Mouse (Mus musculus) myocyte (in vitro differentiated cells): Measurements from ENCODE around the gene Atg16l1.

Experiments
- CEBPB ChIP-seq: IDR thresholded peaks from 2 replicates; pipeline ENCODE4 v1.6.1; 2011; ENCODE audit warnings: mild to moderate bottlenecking, moderate library complexity; ENCODE audit not compliant: poor library complexity, insufficient read depth, severe bottlenecking
- E2F4 ChIP-seq: IDR thresholded peaks from one replicate; pipeline ENCODE4 v1.6.1; 2011; ENCODE audit warnings: mild to moderate bottlenecking, control low read depth, moderate library complexity; ENCODE audit not compliant: insufficient read depth
- MAX ChIP-seq: IDR thresholded peaks from one replicate; pipeline ENCODE4 v1.6.1; 2011; ENCODE audit warnings: low read depth, mild to moderate bottlenecking, control low read depth
- MYOD1 ChIP-seq, 3 experiments: IDR thresholded peaks; one replicate each; pipeline ENCODE4 v1.6.1; 2011; ENCODE audit warnings: control low read depth in 2 of 3, low read depth in 2 of 3, mild to moderate bottlenecking in 2 of 3, moderate library complexity in 1 of 3; ENCODE audit not compliant: insufficient read length in 2 of 3, control insufficient read depth in 1 of 3
- MYOG ChIP-seq, 3 experiments: IDR thresholded peaks; one replicate each; pipeline ENCODE4 v1.6.1; 2011; ENCODE audit warnings: control low read depth in 2 of 3, low read depth in 2 of 3, mild to moderate bottlenecking in 2 of 3; ENCODE audit not compliant: insufficient read length in 2 of 3, control insufficient read depth in 1 of 3, insufficient read depth in 1 of 3
- POLR2A ChIP-seq: IDR thresholded peaks from one replicate; pipeline ENCODE4 v1.6.1; 2011; ENCODE audit warnings: low read depth, mild to moderate bottlenecking, control low read depth, moderate library complexity; ENCODE audit not compliant: insufficient read length
- POLR2AphosphoS2 ChIP-seq: IDR thresholded peaks from one replicate; pipeline ENCODE4 v1.6.1; 2011; ENCODE audit warnings: low read depth, control low read depth; ENCODE audit not compliant: insufficient read length
- SRF ChIP-seq: IDR thresholded peaks from one replicate; pipeline ENCODE4 v1.6.1; 2011; ENCODE audit warnings: low read depth; ENCODE audit not compliant: control insufficient read depth, insufficient read length
- TCF12 ChIP-seq: IDR thresholded peaks from one replicate; pipeline ENCODE4 v1.6.1; 2011; ENCODE audit warnings: mild to moderate bottlenecking, control low read depth; ENCODE audit not compliant: poor library complexity, insufficient read depth, severe bottlenecking
- TCF3 ChIP-seq: IDR thresholded peaks from one replicate; pipeline ENCODE4 v1.6.1; 2011; ENCODE audit warnings: low read depth, control low read depth; ENCODE audit not compliant: insufficient read length
- USF1 ChIP-seq: IDR thresholded peaks from one replicate; pipeline ENCODE4 v1.6.1; 2011; ENCODE audit warnings: low read depth, mild to moderate bottlenecking, control low read depth, moderate library complexity

DNA sequence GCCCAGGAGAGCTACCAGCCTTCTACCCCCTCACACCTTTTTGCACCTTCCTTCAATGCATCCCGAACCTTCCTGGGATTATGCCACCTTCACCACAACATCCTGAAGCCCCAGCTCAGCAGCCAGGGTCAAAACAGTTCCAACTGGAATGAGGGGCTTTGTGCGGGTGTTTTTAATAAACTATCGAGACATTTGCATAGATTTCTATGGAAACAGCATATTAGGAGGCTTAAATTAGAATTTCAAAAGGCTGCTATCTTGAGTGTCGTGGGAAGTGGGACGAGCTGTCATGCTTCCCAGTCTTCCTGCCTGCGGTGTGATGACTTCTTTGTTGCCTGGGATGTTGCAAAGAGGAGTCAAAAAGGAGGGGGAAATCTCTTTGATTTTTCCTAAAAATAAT, 46.6 kb upstream of the Atg16l1 start:
- TF ChIP-seq CEBPB (no peak), USF1 (no peak), POLR2A (no peak), POLR2AphosphoS2 (no peak), MAX (no peak), TCF12 (no peak), MYOG (IDR thresholded peaks at IDR 0.05; ENCODE audit: control insufficient read depth in 1 of 3, insufficient read depth in 1 of 3, insufficient read length in 2 of 3, low read depth in 2 of 3) (no peak), MYOD1 (IDR thresholded peaks at IDR 0.05; ENCODE audit: control insufficient read depth in 1 of 3, insufficient read length in 2 of 3, low read depth in 2 of 3) (no peak), TCF3 (no peak), E2F4 (no peak), SRF (no peak)
